Mouse (Mus musculus): ENCODE data around the gene Slc9b1.

The Slc9b1 gene

GRCm38 (mm10) chr3:135347739-135348264 is at the start of gene Slc9b1:
Gene Slc9b1 (plus strand): TSS chr3:135348029.
- in situ Hi-C loops (cut with MboI; ENCODE audit: unreplicated experiment in 2 of 2): no loop called here

GRCm38 (mm10) chr3:135298560-135298959 is 49.3 kb upstream of the Slc9b1 start:
- in situ Hi-C loops (cut with MboI; ENCODE audit: unreplicated experiment in 2 of 2): no loop called here

GRCm38 (mm10) chr3:135300081-135300480 is 47.7 kb upstream of the Slc9b1 start:
- in situ Hi-C loops (cut with MboI; ENCODE audit: unreplicated experiment in 2 of 2): no loop called here

GRCm38 (mm10) chr3:135304060-135304459 is 43.8 kb upstream of the Slc9b1 start:
- in situ Hi-C loops (cut with MboI; ENCODE audit: unreplicated experiment in 2 of 2): no loop called here

- in situ Hi-C loops (cut with MboI; ENCODE audit: unreplicated experiment in 2 of 2): no loop called here
Observed at GRCm38 (mm10) chr3:135304566-135304965, 43.3 kb upstream of the Slc9b1 start.

- in situ Hi-C loops (cut with MboI; ENCODE audit: unreplicated experiment in 2 of 2): no loop called here
Observed at GRCm38 (mm10) chr3:135307411-135308259, 40.2 kb upstream of the Slc9b1 start, which contains the start of gene Slc9b2. Gene Slc9b2 (plus strand): TSS chr3:135307700.

- in situ Hi-C loops (cut with MboI; ENCODE audit: unreplicated experiment in 2 of 2): no loop called here
Observed at GRCm38 (mm10) chr3:135312916-135313491, 34.8 kb upstream of the Slc9b1 start.

- in situ Hi-C loops (cut with MboI; ENCODE audit: unreplicated experiment in 2 of 2): no loop called here
Observed at GRCm38 (mm10) chr3:135313727-135314126, 34.1 kb upstream of the Slc9b1 start.

- in situ Hi-C loops (cut with MboI; ENCODE audit: unreplicated experiment in 2 of 2): no loop called here
Observed at GRCm38 (mm10) chr3:135314811-135315210, 33.0 kb upstream of the Slc9b1 start.

- in situ Hi-C loops (cut with MboI; ENCODE audit: unreplicated experiment in 2 of 2): no loop called here
Observed at GRCm38 (mm10) chr3:135315720-135316425, 32.0 kb upstream of the Slc9b1 start.

- in situ Hi-C loops (cut with MboI; ENCODE audit: unreplicated experiment in 2 of 2): no loop called here
Observed at GRCm38 (mm10) chr3:135318331-135318730, 29.5 kb upstream of the Slc9b1 start.

GRCm38 (mm10) chr3:135324354-135324753 is 23.5 kb upstream of the Slc9b1 start:
- in situ Hi-C loops (cut with MboI; ENCODE audit: unreplicated experiment in 2 of 2): no loop called here

- in situ Hi-C loops (cut with MboI; ENCODE audit: unreplicated experiment in 2 of 2): no loop called here
Observed at GRCm38 (mm10) chr3:135327176-135327575, 20.7 kb upstream of the Slc9b1 start.

GRCm38 (mm10) chr3:135327601-135328000 is 20.2 kb upstream of the Slc9b1 start:
- in situ Hi-C loops (cut with MboI; ENCODE audit: unreplicated experiment in 2 of 2): no loop called here

GRCm38 (mm10) chr3:135328560-135328959 is 19.3 kb upstream of the Slc9b1 start:
- in situ Hi-C loops (cut with MboI; ENCODE audit: unreplicated experiment in 2 of 2): no loop called here

- in situ Hi-C loops (cut with MboI; ENCODE audit: unreplicated experiment in 2 of 2): no loop called here
Observed at GRCm38 (mm10) chr3:135332691-135333090, 15.1 kb upstream of the Slc9b1 start.

GRCm38 (mm10) chr3:135333763-135334162 is 14.1 kb upstream of the Slc9b1 start:
- in situ Hi-C loops (cut with MboI; ENCODE audit: unreplicated experiment in 2 of 2): no loop called here

GRCm38 (mm10) chr3:135349022-135349421 is 1.2 kb downstream of the Slc9b1 start:
- in situ Hi-C loops (cut with MboI; ENCODE audit: unreplicated experiment in 2 of 2): no loop called here

GRCm38 (mm10) chr3:135351857-135352256 is 4.0 kb downstream of the Slc9b1 start:
- in situ Hi-C loops (cut with MboI; ENCODE audit: unreplicated experiment in 2 of 2): loop anchor here in 1 of 2 experiments (25.0 kb wide), 1 partner anchor 640 kb away; no protein-coding TSS in a partner anchor

GRCm38 (mm10) chr3:135357394-135357793 is 9.6 kb downstream of the Slc9b1 start:
- in situ Hi-C loops (cut with MboI; ENCODE audit: unreplicated experiment in 2 of 2): loop anchor here in 1 of 2 experiments (25.0 kb wide), 1 partner anchor 645 kb away; no protein-coding TSS in a partner anchor

GRCm38 (mm10) chr3:135375836-135376235 is 28.0 kb downstream of the Slc9b1 start:
- in situ Hi-C loops (cut with MboI; ENCODE audit: unreplicated experiment in 2 of 2): no loop called here

All from v-Abl transformed pro-B cells (cell line).